Mouse (Mus musculus) megakaryocyte, embryonic 14.5 days (primary cell): ENCODE results near the gene Sidt1.

Source experiments
- FLI1 ChIP-seq: IDR thresholded peaks from 2 replicates; pipeline ENCODE4 v1.6.1; 2012; ENCODE audit warnings: low read length, inconsistent platforms, mixed read lengths
- GATA1 ChIP-seq: IDR thresholded peaks from 3 replicates; pipeline ENCODE4 v1.6.1; 2012; ENCODE audit warnings: mixed read lengths, low read length, inconsistent platforms, borderline replicate concordance

DNA sequence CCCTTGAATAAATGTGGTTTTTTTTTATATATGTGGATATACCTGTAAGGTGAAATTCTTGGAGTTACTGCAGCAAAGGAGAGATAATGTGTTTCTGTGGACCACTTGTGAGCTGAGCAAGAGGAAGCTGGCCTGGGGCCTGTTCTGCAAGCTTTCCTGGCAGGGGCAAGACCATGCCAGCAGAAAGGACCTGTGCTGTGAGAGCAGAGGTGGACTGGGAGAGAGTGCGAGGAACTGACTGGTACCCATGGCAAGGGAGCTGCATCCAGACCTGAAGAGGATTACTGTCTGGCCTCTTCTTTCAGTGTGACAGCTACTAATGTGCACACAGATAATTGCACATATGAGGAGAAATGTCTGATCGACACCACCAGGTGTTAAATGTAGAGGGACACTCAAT is 142.0 kb downstream of the Sidt1 start:
- no peak for TF ChIP-seq GATA1
- no peak for TF ChIP-seq FLI1
